Mouse (Mus musculus) liver, adult (tissue): Measurements from ENCODE around the gene Spo11.

Experiments
- GATA4 ChIP-seq: IDR thresholded peaks from 2 replicates; pipeline ENCODE4 v1.6.1; 2014; ENCODE audit warnings: mild to moderate bottlenecking, low read length; ENCODE audit not compliant: insufficient replicate concordance

The Spo11 gene

GRCm38 (mm10) chr2:172978131-172978633 is 682 bp downstream of the Spo11 start:
- TF ChIP-seq GATA4, result no peak

GRCm38 (mm10) chr2:172979666-172980345 is 2.3 kb downstream of the Spo11 start:
- no peak for TF ChIP-seq GATA4

- peak; percentile 48; the same call in 1 of the 2 replicates for TF ChIP-seq GATA4
Measured at GRCm38 (mm10) chr2:172982776-172983561, 5.5 kb downstream of the Spo11 start.

- TF ChIP-seq GATA4, result no peak
Measured at GRCm38 (mm10) chr2:172990161-172990560, 12.7 kb downstream of the Spo11 start.

GRCm38 (mm10) chr2:172996207-172996606 is 18.7 kb downstream of the Spo11 start:
- no peak for TF ChIP-seq GATA4

GRCm38 (mm10) chr2:172997748-172998147 is 20.2 kb downstream of the Spo11 start:
- TF ChIP-seq GATA4, result no peak

- no peak for TF ChIP-seq GATA4
Measured at GRCm38 (mm10) chr2:172998478-172998877, 21.0 kb downstream of the Spo11 start.

GRCm38 (mm10) chr2:172999630-173000284 is 22.3 kb downstream of the Spo11 start, which contains the start of gene Rae1:
Rae1 (plus strand) TSS chr2:173000117.
- TF ChIP-seq GATA4, result no peak

GRCm38 (mm10) chr2:173000285-173000652 is 22.8 kb downstream of the Spo11 start:
- no peak for TF ChIP-seq GATA4

- no peak for TF ChIP-seq GATA4
Measured at GRCm38 (mm10) chr2:173000921-173001320, 23.4 kb downstream of the Spo11 start.

GRCm38 (mm10) chr2:173003737-173004136 is 26.2 kb downstream of the Spo11 start:
- no peak for TF ChIP-seq GATA4

- TF ChIP-seq GATA4, result no peak
Measured at GRCm38 (mm10) chr2:173010220-173010717, 32.8 kb downstream of the Spo11 start.

GRCm38 (mm10) chr2:173011440-173011839 is 33.9 kb downstream of the Spo11 start:
- TF ChIP-seq GATA4, result no peak

- TF ChIP-seq GATA4, result no peak
Measured at GRCm38 (mm10) chr2:173014741-173015287, 37.3 kb downstream of the Spo11 start.

GRCm38 (mm10) chr2:173017940-173018339 is 40.4 kb downstream of the Spo11 start:
- TF ChIP-seq GATA4, result no peak

- no peak for TF ChIP-seq GATA4
Measured at GRCm38 (mm10) chr2:173018618-173019017, 41.1 kb downstream of the Spo11 start.

- no peak for TF ChIP-seq GATA4
Measured at GRCm38 (mm10) chr2:173019322-173019721, 41.8 kb downstream of the Spo11 start.
